Mouse (Mus musculus) embryonic fibroblast, embryonic 13.5 days (primary cell): ENCODE results near the gene Ncoa3. TPM values are rescaled to one million over a fixed set of nuclear protein-coding genes. Genes with fewer than 3 reads are reported as not detected.

Experiments
- H3K27ac ChIP-seq: 2 replicates; pipeline ENCODE4 v1.5.1; 2012; ENCODE audit warnings: low read length, control low read depth, inconsistent platforms; ENCODE audit not compliant: insufficient read depth
- H3K4me1 ChIP-seq: 2 replicates; pipeline ENCODE4 v1.6.1; 2011; ENCODE audit warnings: low read length; ENCODE audit not compliant: control insufficient read depth, insufficient read depth
- H3K4me3 ChIP-seq: 2 replicates; pipeline ENCODE4 v1.5.1; 2011; ENCODE audit warnings: mild to moderate bottlenecking, control low read depth, low read length; ENCODE audit not compliant: insufficient read depth
- CTCF ChIP-seq: IDR thresholded peaks from 2 replicates; pipeline ENCODE4 v1.5.1; 2011; ENCODE audit warnings: mild to moderate bottlenecking, control low read depth, low read length, moderate library complexity, borderline replicate concordance; ENCODE audit not compliant: insufficient read depth
- POLR2A ChIP-seq: IDR thresholded peaks from 2 replicates; pipeline ENCODE4 v1.6.1; 2011; ENCODE audit warnings: low read depth, mild to moderate bottlenecking, control low read depth, low read length, moderate library complexity
- polyA plus RNA-seq: library from polyadenylated mRNA; stranded (reverse); fragments of >200 nt; gene quantifications from 2 replicates; pipeline ENCODE4 v1.2.4, GENCODE M21; 2011; ENCODE audit warnings: low read depth; ENCODE audit not compliant: missing spikeins, insufficient read length

The Ncoa3 gene
- polyA plus RNA-seq, 1 experiment, result 27.2 TPM

DNA sequence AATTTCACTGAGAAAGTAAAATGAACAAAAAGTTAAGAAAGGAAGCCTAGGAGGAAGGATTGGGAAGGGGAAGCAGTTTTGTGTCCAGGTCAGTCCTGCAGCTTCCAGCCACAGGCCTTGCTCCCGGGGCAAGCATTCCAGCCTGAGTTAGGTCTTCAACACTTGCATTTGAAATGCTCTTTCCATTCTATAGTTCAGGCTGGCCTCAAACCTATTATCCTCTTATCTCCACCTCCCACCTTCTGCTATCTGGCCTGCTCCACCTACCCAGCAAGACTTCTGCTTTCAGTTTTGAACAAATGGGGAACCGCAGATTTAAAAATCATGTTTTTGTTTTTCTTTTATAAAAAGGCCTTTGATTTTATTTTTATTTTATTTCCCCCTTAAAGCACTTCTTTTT lies 19.7 kb downstream of the Ncoa3 start:
- no peak for TF ChIP-seq POLR2A
- TF ChIP-seq CTCF, result no peak
- Histone ChIP-seq H3K27ac (peak overlapping the region; percentile 15; the same call in 1 of the 2 replicates), H3K4me3 (no peak overlapping the region), H3K4me1 (no peaks in the 10 kb centered on the region; the same call in 1 of the 2 replicates)

DNA sequence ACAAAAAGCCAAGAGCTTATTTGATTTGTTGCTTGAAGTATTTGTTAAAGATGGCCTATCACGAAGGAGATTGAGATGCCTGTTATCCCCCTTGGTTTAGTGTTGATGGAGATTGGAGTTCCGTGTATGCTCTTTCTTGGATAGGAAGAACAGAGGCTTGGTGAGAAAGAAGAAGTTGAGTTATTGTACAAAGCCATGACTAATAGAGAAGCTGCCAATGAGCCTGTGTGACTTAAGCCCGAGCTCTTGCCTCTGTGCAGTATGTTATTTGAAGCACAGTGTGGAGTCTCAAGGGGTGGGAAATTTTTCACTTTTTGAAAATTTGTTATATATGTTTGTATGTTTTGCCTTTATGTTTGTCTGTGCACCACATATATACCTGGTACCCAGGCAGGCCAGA lies 26.3 kb downstream of the Ncoa3 start:
- TF ChIP-seq CTCF, result no peak
- no peak for TF ChIP-seq POLR2A
- H3K4me3 ChIP-seq, result no peak overlapping the region
- no peak overlapping the region for H3K27ac ChIP-seq
- peaks cover 8% of the 10 kb centered on the region for H3K4me1 ChIP-seq

DNA sequence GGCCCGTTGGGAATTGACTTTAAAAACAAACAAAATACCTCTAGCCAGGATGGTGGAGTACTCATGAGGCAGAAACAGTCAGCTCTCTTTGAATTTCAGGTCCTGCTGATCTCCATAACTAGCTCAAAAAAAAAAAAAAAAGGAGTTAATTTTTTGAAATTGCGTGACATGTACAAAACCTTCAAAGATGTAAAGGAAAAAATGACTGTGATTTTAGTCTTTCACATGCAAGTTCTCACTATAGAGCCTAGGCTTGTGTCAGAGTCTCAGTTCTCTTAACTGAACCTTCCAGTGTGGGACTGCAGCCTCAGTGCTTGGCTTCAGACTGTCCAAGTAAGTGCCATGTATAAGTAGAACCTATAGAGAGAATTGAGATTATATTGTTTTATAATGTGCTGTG lies 27.6 kb downstream of the Ncoa3 start:
- peaks cover 8% of the 10 kb centered on the region for H3K4me1 ChIP-seq
- no peak overlapping the region for H3K27ac ChIP-seq
- H3K4me3 ChIP-seq, result no peak overlapping the region
- TF ChIP-seq CTCF (no peak), POLR2A (no peak)

DNA sequence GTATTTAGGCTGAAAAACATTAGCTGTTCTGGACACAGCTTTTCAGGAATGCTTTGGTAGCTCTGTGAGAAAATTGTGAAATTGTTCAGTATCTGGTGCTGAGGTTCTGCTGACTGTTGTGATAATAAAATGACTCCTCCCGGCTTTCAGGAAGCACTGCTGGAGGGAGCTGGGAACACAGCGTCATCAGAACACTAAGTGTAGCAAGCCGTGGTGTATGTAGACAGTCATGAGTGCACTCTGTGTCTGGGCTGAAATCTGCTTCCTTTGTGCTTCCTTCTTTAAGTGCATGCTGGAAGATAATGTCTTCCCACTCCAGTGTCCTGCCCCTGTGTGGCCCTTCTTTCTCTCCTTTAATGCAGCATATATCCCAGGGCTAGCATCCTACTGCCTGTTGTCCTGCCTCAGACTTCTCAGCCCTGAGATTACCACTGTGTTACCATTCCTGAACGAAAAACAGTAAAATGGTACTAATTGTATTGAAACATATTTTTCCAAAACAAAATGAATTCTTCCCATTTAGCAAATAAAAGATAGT lies 28.7 kb downstream of the Ncoa3 start:
- peaks cover 8% of the 10 kb centered on the region for H3K4me1 ChIP-seq
- no peak for TF ChIP-seq CTCF
- TF ChIP-seq POLR2A, result no peak
- no peak overlapping the region for H3K27ac ChIP-seq
- no peak overlapping the region for H3K4me3 ChIP-seq

DNA sequence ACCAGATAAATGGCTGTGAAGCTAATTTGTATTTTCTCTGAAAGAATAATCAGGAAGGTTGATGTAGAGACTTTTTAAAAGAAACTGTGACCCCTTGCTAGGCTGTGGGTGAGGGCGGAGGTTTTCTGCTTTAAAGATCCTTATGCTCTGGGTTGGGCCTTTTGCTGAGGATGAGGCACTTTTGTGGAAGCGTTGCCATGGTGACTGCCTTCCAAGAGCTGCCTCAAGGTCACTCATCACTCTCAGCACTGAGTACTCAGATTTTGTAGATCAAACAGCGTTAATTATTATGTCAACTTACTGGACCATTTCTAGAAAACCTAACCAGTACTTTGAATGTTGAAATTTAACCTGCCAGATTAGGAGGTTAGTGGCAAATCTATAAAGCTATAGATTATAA lies 29.2 kb downstream of the Ncoa3 start:
- Histone ChIP-seq H3K27ac (no peak overlapping the region), H3K4me1 (peaks cover 8% of the 10 kb centered on the region), H3K4me3 (no peak overlapping the region)
- TF ChIP-seq POLR2A (no peak), CTCF (no peak)

DNA sequence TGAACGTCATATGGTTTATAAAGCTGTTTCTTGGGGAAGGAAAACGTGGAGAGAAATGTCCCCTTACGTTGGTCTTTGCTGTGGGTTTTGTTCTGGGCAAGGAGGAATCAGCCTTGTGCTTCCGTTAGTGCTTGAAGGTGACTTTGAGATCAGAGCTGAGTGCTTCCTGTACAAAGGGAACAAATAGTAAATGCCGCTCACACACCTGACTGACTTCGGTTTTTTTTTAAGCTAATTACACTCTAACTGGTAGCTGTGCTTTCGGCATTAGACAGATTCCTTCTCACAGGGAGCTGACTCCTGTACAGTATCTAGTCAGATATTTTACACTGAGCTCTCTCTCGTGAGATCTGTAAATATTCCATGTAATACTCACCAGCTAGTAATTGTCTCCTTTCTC lies 29.9 kb downstream of the Ncoa3 start:
- no peak overlapping the region for H3K4me3 ChIP-seq
- H3K27ac ChIP-seq, result no peak overlapping the region
- peaks cover 8% of the 10 kb centered on the region for H3K4me1 ChIP-seq
- TF ChIP-seq POLR2A (no peak), CTCF (no peak)

DNA sequence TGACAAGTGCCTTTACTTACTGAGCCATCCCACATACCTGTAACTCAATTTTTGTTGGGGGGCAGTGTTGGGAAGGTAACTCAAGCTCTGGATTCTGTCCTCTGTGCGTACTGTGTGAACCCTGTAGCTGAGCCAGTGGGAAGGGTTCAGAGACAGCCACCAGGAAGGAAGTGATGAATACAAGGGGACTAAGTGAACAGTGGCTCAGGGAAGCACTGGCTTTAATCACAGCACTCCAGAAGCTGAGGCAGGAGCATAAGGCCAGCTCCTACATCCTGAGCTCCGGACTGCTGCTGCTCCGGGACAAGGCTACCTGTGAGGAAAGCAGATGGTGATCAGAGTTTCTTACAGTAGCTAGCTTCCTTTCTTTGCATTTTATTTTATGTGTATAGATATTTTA lies 31.6 kb downstream of the Ncoa3 start:
- Histone ChIP-seq H3K4me1 (peaks cover 8% of the 10 kb centered on the region), H3K27ac (no peak overlapping the region), H3K4me3 (no peak overlapping the region)
- TF ChIP-seq CTCF (no peak), POLR2A (no peak)

DNA sequence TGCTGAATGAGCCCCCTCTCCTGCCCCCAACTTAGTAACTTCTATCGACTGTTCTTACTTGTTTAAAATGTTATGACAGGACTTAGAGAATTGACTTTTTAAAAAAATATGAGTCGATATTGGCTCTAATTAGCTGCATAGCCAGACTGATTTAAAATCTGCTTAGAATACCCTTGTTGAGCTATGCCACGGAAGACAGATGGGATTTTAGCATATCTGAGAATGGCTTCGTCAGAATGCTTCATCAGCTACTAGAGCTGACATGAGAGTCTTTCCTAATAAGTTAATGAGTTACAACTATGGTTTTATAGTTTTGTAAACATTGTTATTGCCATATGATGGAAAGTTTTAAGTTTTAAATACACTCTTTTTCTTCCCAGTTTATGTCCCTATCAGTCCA lies 32.2 kb downstream of the Ncoa3 start:
- Histone ChIP-seq H3K4me1 (peaks cover 10% of the 10 kb centered on the region), H3K4me3 (no peak overlapping the region), H3K27ac (no peak overlapping the region)
- TF ChIP-seq POLR2A, result no peak
- no peak for TF ChIP-seq CTCF

DNA sequence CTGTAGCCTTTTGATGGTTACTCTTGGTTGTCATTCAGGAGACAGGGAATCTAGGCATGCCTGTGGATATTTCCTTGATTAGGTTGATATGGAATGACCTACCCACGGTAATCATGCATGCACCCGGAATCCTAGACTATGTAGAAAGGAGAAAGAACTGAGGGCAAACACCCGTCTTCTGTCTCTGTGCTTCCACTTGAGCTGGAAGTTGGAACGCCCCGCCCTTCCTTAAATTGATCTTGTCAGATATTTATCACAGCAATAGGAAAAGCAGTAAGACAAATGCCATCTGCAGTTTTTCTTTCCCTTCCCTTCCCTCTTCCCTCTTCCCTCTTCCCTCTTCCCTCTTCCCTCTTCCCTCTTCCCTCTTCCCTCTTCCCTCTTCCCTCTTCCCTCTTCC lies 33.5 kb downstream of the Ncoa3 start:
- H3K4me3 ChIP-seq, result no peak overlapping the region
- H3K4me1 ChIP-seq, result peaks cover 7% of the 10 kb centered on the region
- TF ChIP-seq POLR2A (no peak), CTCF (no peak)
- no peak overlapping the region for H3K27ac ChIP-seq

DNA sequence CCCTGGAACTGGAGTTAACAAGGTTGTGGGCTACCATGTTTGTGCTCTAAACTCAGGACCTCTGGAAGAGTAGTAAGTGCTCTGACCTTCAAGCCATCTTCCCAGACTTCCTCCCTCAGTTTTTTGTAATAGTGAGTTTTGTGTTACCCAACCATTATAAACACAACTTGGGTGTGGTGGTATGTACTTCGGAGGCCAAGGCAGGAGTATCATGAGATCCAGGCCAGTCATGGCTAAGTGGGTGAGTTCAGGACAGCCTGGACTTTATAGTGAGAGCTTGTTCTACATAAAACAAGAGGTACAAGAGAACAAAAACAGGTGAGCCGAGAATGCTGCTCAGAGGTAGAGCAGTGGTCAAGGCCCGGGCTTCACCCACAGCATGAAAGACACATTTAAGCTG lies 35.4 kb downstream of the Ncoa3 start:
- H3K27ac ChIP-seq, result no peak overlapping the region
- TF ChIP-seq CTCF (no peak), POLR2A (no peak)

DNA sequence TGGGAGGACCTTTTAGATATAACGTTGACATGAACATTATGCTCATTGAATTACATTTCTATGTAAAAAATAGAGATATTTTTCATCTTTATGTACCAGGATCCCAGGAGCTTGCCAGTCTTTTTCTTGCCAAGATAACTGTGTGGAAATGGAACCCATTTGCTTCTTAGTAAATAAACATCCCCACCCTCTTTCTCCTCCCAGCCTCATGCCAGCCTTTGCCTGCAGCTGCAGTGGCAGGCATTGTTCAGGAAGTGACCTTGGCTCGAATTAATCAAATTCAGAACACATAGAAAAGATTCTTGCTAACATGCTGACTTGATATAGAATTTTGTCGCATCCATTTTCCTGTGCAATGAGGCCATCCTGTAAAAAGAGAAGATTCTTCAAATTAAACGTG lies 36.8 kb downstream of the Ncoa3 start:
- TF ChIP-seq CTCF (no peak), POLR2A (no peak)
- Histone ChIP-seq H3K4me1 (peaks cover 2% of the 10 kb centered on the region; the same call in 1 of the 2 replicates), H3K27ac (no peak overlapping the region), H3K4me3 (no peak overlapping the region)

More for the DNA sequence above, 35.4 kb downstream of the Ncoa3 start:
- H3K4me3 ChIP-seq, result no peak overlapping the region
- peaks cover 2% of the 10 kb centered on the region; the same call in 1 of the 2 replicates for H3K4me1 ChIP-seq
